In the genomic region with DNA sequence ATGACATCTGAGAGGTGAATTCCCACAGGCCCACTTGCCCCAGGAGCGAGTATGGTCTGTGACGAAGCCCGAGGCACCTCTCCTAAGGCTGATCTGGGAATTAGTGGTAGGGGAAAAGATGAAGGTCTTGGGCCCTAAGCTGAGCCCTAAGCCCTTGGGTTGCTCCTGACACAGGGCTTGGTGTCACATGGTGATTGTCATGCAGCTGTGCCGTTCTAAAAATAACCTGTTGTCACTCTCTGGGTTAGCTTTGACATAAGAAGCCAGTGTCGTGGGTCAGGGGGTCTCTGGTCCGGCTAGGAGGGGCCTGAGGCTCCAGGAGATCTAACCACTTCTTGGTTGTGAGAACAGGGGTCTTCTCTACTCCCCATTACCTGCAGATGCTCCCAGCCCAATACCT, we compare ENCODE assay signal across 16 mouse cellular contexts. TPM values are rescaled to one million over a fixed set of nuclear protein-coding genes. Genes with fewer than 3 reads are reported as not detected.
DNase-seq lines count a peak whose midpoint lies in the region; ATAC-seq and TF ChIP-seq lines count a peak whose summit lies in the region.
"Had no signal": no experiment of that assay in that cellular context is flagged by ENCODE, and none has a peak within 500 bp of the region (broad histone marks: within the 10 kb centered on the region; RNA-seq: fewer than 3 reads in every experiment).

No protein-coding gene starts in this region.

- peak; percentile 38 for DNase-seq in heart, adult 8-10 months (ENCODE audit: low spot score)
- no peak for DNase-seq in heart, postnatal 14 days
- no peak for DNase-seq in limb, embryonic 14.5 days (ENCODE audit: low spot score)
- DNase-seq in limb, embryonic 10.5 days (ENCODE audit: low spot score) = no peak
- DNase-seq in layer of hippocampus, adult 2 months (ENCODE audit: low spot score in 2 of 2) = no peak
- DNase-seq in ovary, postnatal 14 days (ENCODE audit: low spot score) = no peak
- DNase-seq: cerebellum, adult 8-10 months; gastrocnemius, postnatal 14 days; kidney, adult 18-20 months had no signal

- H3K4me1 ChIP-seq in limb, embryonic 14.5 days (ENCODE audit: control insufficient read depth, insufficient read depth, low read length) = no peaks in the 10 kb centered on the region
- peaks cover 45% of the 10 kb centered on the region for H3K4me1 ChIP-seq in limb, embryonic 10.5 days
- H3K4me1 ChIP-seq in heart, embryonic 16.5 days (ENCODE audit: control insufficient read depth, insufficient read depth, low read length) = peaks cover 44% of the 10 kb centered on the region

- 68% methylated on average over 6 of the region's 6 CpGs for whole genome bisulfite sequencing in limb, embryonic 14.5 days
- WGBS in limb, embryonic 10.5 days = 80% methylated on average over 6 of the region's 6 CpGs
- WGBS in heart, embryonic 16.5 days = 37% methylated on average over 6 of the region's 6 CpGs

- ATAC-seq in limb, embryonic 14.5 days (ENCODE audit: low FRiP score, low read depth) = peak; percentile 46; the same call in 1 of the 2 replicates
- ATAC-seq in heart, embryonic 16.5 days (replicated peaks; ENCODE audit: extremely low read depth, insufficient read depth, low FRiP score) = peak; percentile 42
- ATAC-seq: forebrain, embryonic 15.5 days; hindbrain, postnatal 0 days had no signal

- H3K27ac ChIP-seq in limb, embryonic 14.5 days (replicated peaks; ENCODE audit: low read depth, low read length) = no peak overlapping the region
- H3K27ac ChIP-seq in limb, embryonic 10.5 days = no peak overlapping the region
- peak overlapping the region; percentile 20 for H3K27ac ChIP-seq in heart, embryonic 16.5 days (ENCODE audit: low read length)
- H3K27ac ChIP-seq in layer of hippocampus, adult 2 months = no peak overlapping the region; the same call in 1 of the 2 replicates
- H3K27ac ChIP-seq: embryonic facial prominence, embryonic 12.5 days; forebrain, embryonic 15.5 days; hindbrain, embryonic 13.5 days; hindbrain, postnatal 0 days had no signal

- no peak overlapping the region for H3K9ac ChIP-seq in limb, embryonic 14.5 days (ENCODE audit: low read depth, low read length, severe bottlenecking)
- H3K9ac ChIP-seq in heart, embryonic 16.5 days (ENCODE audit: low read length) = peak overlapping the region; percentile 15; the same call in 1 of the 2 replicates
- H3K9ac ChIP-seq: embryonic facial prominence, embryonic 12.5 days; forebrain, embryonic 15.5 days; hindbrain, embryonic 13.5 days had no signal

- no peaks in the 10 kb centered on the region for H3K27me3 ChIP-seq in limb, embryonic 14.5 days (ENCODE audit: control insufficient read depth, insufficient read depth, low read length)
- H3K27me3 ChIP-seq in limb, embryonic 10.5 days (ENCODE audit: low read depth, poor library complexity, severe bottlenecking) = no peaks in the 10 kb centered on the region
- H3K27me3 ChIP-seq in heart, embryonic 16.5 days (ENCODE audit: control insufficient read depth, insufficient read depth, low read length) = no peaks in the 10 kb centered on the region; the same call in 1 of the 2 replicates
- H3K27me3 ChIP-seq: embryonic facial prominence, embryonic 12.5 days; forebrain, embryonic 15.5 days; hindbrain, embryonic 13.5 days had no signal

- no peak for TF ChIP-seq CTCF in layer of hippocampus, adult 2 months (conservative IDR thresholded peaks at IDR 0.05)

- intact Hi-C loops in heart, postnatal 14 days (cut with DNase I) = no loop called here

- no peak overlapping the region for H3K4me2 ChIP-seq in limb, embryonic 14.5 days (replicated peaks; ENCODE audit: low read depth, low read length, severe bottlenecking)
- H3K4me2 ChIP-seq in heart, embryonic 16.5 days (ENCODE audit: low read depth, low read length) = no peak overlapping the region
- H3K4me2 ChIP-seq: embryonic facial prominence, embryonic 12.5 days; forebrain, embryonic 15.5 days; hindbrain, embryonic 13.5 days had no signal

- TF ChIP-seq POLR2A in limb, embryonic 14.5 days (IDR thresholded peaks at IDR 0.05; ENCODE audit: borderline replicate concordance, extremely low read depth, insufficient read depth, insufficient read length) = no peak

- H3K36me3 ChIP-seq in limb, embryonic 14.5 days (ENCODE audit: control insufficient read depth, insufficient read depth, low read length) = no peaks in the 10 kb centered on the region
- H3K36me3 ChIP-seq in limb, embryonic 10.5 days = no peaks in the 10 kb centered on the region
- no peaks in the 10 kb centered on the region for H3K36me3 ChIP-seq in heart, embryonic 16.5 days (ENCODE audit: control insufficient read depth, insufficient read depth)
- H3K36me3 ChIP-seq: embryonic facial prominence, embryonic 12.5 days; forebrain, embryonic 15.5 days; hindbrain, embryonic 13.5 days had no signal

- no peaks in the 10 kb centered on the region for H3K9me3 ChIP-seq in limb, embryonic 14.5 days (ENCODE audit: control insufficient read depth, low read length)
- no peaks in the 10 kb centered on the region for H3K9me3 ChIP-seq in limb, embryonic 10.5 days (replicated peaks)
- H3K9me3 ChIP-seq in heart, embryonic 16.5 days (replicated peaks; ENCODE audit: control insufficient read depth, low read length) = no peaks in the 10 kb centered on the region
- H3K9me3 ChIP-seq: embryonic facial prominence, embryonic 12.5 days; forebrain, embryonic 15.5 days; hindbrain, embryonic 13.5 days had no signal

- no peak overlapping the region for H3K4me3 ChIP-seq in limb, embryonic 14.5 days (replicated peaks; ENCODE audit: low read length)
- no peak overlapping the region for H3K4me3 ChIP-seq in limb, embryonic 10.5 days
- H3K4me3 ChIP-seq in heart, embryonic 16.5 days (ENCODE audit: low read length) = no peak overlapping the region
- H3K4me3 ChIP-seq in layer of hippocampus, adult 2 months = no peak overlapping the region
- H3K4me3 ChIP-seq: embryonic facial prominence, embryonic 12.5 days; forebrain, embryonic 15.5 days; hindbrain, embryonic 13.5 days had no signal

RNA-seq across cellular contexts. Expression of a gene that starts 11.4 kb away (rescaled TPM):
- 100 to 1,000 TPM; 130 to 134 (median 132) TPM for total RNA-seq in heart, adult 8-10 months (2022)
- 10 to 100 TPM; 82.8 to 85.0 TPM for total RNA-seq in heart, postnatal 14 days (2021)
- polyA plus RNA-seq in limb, embryonic 14.5 days (2012; rRNA removed) = 2.6 and 4.7 TPM in 2 replicates
- polyA plus RNA-seq in limb, embryonic 14.5 days (2014; fragmentation: Nextera tagmentation; extraction: Ambion mirVana) = 0.28 and 0.41 TPM in 2 replicates
- 0.06 and 0.13 TPM in 2 replicates for polyA plus RNA-seq in limb, embryonic 10.5 days (2016; fragmentation: Nextera tagmentation; extraction: Ambion mirVana)
- polyA plus RNA-seq in heart, embryonic 16.5 days (2015; fragmentation: Nextera tagmentation; extraction: Ambion mirVana) = 10.4 and 10.5 TPM in 2 replicates
- total RNA-seq in layer of hippocampus, adult 2 months (2021) = 10 to 100 TPM; 34.2 to 37.4 TPM
- total RNA-seq: common myeloid progenitor, adult 5-6 weeks; hematopoietic stem cell, adult 5-6 weeks had no signal
